Mouse (Mus musculus): ENCODE data around the gene Ankrd52.

The Ankrd52 gene

DNA sequence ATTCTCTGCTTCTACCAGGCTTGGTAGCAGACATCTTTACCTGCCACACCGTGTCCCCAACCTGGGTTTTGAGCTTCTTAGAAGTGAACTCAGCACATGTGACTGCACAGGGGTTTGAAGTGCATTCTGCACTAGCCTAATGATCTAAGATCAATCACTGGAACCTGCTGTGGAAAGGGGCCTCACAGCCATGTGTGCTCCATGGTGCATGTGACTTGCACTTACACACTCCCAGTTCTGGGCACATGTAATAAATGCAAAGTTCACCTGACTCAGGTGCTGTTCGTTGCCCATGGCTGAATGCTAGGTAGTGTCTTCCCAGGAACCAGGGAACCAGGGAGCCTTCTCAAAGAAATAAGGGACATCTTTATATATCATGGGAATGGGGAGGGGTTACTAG is 56.5 kb downstream of the Ankrd52 start:
- POLR2A ChIA-PET, result interaction anchor here in 1 of 4 experiments (0.7 kb wide), 1 partner anchor 14 kb away, joined by 5 read pairs; no protein-coding TSS in a partner anchor
- CTCF ChIA-PET, result no interaction called here

DNA sequence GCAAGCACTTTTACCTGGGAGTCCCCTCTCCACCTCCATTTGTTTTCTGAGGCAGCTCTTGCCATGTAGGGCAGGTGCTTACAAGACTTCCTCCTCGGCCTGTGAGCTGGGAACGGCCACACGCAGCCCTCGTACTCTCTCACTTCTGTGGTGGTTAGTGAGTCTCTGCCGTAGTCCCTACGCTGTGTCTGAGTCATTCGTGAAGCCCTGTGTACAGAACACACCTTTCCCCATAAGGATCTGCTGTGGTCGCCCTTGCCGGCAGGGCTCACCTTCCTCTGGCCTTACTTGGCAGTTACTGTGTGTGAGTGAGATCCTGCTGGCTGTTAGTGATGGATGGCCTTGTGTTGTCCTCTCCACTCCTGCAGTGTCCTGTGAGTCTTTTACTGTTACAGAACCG is 57.8 kb downstream of the Ankrd52 start:
- ChIA-PET CTCF (interaction anchor here in 1 of 4 experiments (0.6 kb wide), 2 partner anchors 77 to 306 kb away, joined by 4 read pairs; no protein-coding TSS in a partner anchor), POLR2A (interaction anchor here in 1 of 4 experiments (0.8 kb wide), 1 partner anchor 24 kb away, joined by 3 read pairs; the partner anchor contains the start of genes Nabp2 and Rnf41)

DNA sequence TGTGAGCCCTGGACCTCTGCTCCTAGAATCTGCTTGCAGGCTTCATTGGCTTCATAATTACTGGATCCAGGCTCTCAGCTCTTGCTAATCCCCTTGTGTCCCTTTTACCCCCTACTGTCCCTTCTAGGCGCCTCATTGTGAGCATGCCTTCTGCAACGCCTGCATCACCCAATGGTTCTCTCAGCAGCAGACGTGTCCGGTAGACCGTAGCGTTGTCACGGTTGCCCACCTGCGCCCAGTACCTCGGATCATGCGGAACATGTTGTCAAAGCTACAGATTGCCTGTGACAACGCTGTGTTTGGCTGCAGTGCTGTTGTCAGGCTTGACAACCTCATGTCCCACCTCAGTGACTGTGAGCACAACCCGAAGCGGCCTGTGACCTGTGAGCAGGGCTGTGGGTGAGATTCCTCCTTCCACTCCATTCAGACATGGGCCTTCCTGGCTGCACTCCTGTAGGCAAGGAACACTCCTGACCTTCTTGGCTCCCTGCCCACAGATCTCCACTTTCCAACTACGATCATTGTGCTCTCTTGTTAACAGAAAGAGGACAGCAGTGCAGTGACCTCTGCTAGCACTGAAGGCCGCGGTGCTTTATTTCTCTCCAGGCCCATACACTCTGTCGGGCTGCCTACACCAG is 58.4 kb downstream of the Ankrd52 start:
- ChIA-PET CTCF (interaction anchor here in 2 of 4 experiments (0.6 kb wide), 2 partner anchors 305 to 498 kb away, joined by 4 to 5 read pairs; no protein-coding TSS in a partner anchor), POLR2A (interaction anchor here in 1 of 4 experiments (0.8 kb wide), 1 partner anchor 24 kb away, joined by 3 read pairs; the partner anchor contains the start of genes Nabp2 and Rnf41)

DNA sequence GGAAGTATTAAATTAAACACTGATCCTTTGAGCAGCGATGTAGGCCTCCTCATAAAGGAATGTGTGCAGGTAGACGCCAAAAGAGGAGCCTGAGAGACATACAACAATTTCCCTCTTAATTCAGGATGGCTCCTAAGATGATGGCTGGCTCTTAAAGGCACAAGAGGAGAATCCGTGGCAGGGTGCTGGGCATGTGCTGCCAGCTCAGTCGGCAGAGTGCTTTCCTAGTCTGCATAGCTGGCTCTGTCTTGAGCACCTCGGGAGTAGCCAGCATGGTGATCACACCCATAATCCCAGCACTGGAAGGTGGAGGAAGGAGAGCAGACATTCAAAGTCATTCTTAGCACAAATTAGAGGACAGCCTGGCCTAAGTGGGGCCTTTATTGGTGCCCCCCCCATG is 59.0 kb downstream of the Ankrd52 start:
- CTCF ChIA-PET, result interaction anchor here in 1 of 4 experiments (0.6 kb wide), 1 partner anchor 498 kb away, joined by 5 read pairs; no protein-coding TSS in a partner anchor
- POLR2A ChIA-PET, result interaction anchor here in 1 of 4 experiments (0.7 kb wide), 1 partner anchor 24 kb away, joined by 3 read pairs; the partner anchor contains the start of genes Nabp2 and Rnf41

DNA sequence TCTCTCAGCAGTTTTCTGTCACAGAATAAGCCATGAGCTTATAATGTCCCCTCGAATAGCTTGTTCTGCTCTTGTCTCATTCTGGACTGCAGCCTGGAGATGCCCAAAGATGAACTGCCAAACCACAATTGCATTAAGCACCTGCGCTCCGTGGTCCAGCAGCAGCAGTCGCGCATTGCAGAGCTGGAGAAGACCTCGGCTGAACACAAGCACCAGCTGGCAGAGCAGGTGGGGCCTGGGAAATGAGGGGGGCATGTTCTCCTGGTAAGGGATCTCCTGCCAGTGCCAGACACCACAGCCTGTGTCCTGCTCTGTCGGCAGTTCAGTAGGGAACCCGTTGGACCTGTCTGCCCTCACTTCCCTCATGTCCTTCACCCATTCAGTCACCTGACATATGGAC is 59.5 kb downstream of the Ankrd52 start:
- POLR2A ChIA-PET, result interaction anchor here in 1 of 4 experiments (0.7 kb wide), 1 partner anchor 25 kb away, joined by 3 read pairs; the partner anchor contains the start of genes Nabp2 and Rnf41
- CTCF ChIA-PET, result no interaction called here

DNA sequence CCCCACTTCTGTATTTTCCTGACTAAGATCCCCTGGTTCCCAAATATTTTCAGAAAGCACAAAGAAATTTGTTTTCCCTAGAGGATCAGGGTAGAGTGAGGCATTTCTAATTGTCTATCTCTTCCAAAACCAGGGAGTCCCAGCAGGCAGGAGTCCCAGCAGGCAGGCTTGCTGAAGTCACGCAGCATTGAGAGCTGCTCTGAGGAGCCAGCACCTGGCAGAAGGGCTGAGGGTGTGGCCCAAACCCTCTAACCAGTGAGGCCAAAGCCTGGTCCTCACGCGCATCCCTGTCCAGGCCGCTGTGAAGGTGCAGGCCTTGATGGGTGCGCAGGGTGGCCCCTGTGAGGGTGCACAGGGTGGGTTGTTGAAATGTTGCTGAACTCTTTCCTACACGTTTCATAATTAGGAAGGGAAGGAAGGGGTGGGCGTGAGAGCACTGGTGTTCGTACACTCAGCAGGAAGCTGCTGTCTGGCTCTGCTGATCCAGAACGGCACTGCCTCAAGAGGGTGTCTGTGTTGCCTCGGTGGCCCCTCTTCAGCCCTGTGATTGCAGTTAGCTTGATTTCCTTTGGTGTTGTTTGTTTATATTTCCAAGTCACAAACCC is 61.9 kb downstream of the Ankrd52 start:
- ChIA-PET POLR2A (interaction anchor here in 3 of 4 experiments (0.6 to 1.9 kb wide), 10 partner anchors 8 to 817 kb away, joined by 3 to 5 read pairs (median 3); partner anchors contain the start of genes Cnpy2 (in 2 of the 3), Nabp2 (in 1 of the 3) and Rnf41 (in 1 of the 3)), CTCF (interaction anchor here in 3 of 4 experiments (0.6 to 2.7 kb wide), 4 partner anchors 10 to 95 kb away, joined by 4 to 14 read pairs (median 8); no protein-coding TSS in a partner anchor)

DNA sequence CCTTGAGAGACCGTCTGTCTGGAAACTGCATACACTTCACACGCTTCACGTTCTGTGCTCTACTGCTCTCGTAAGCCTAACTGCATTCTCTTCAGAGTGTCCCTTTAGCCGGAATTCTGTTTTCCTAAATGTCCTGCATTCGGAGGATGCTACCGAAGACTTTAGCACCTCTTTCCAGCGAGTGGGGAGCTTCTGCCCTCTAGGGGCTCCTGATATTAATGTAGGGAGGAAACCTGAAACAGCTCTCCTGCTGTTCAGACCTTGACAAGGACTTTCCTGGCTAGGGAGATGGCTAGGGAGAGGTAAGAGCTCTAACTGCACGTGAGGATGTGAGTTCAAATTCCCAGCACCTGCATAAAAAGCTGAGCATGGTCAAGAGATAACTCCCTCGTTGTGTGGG is 63.5 kb downstream of the Ankrd52 start:
- ChIA-PET CTCF (interaction anchor here (0.6 to 2.7 kb wide), 27 partner anchors 9 to 333 kb away, joined by 3 to 11 read pairs (median 4); partner anchors contain the start of genes Nabp2 (in 3 of the 4), Rnf41 (in 3 of the 4) and Ankrd52 (in 2 of the 4)), POLR2A (interaction anchor here (0.7 to 2.7 kb wide), 28 partner anchors 9 to 405 kb away, joined by 3 to 19 read pairs (median 4); partner anchors contain the start of genes Nabp2 (in 3 of the 4), Rnf41 (in 3 of the 4), Cs (in 1 of the 4) and Esyt1 (in 1 of the 4))

DNA sequence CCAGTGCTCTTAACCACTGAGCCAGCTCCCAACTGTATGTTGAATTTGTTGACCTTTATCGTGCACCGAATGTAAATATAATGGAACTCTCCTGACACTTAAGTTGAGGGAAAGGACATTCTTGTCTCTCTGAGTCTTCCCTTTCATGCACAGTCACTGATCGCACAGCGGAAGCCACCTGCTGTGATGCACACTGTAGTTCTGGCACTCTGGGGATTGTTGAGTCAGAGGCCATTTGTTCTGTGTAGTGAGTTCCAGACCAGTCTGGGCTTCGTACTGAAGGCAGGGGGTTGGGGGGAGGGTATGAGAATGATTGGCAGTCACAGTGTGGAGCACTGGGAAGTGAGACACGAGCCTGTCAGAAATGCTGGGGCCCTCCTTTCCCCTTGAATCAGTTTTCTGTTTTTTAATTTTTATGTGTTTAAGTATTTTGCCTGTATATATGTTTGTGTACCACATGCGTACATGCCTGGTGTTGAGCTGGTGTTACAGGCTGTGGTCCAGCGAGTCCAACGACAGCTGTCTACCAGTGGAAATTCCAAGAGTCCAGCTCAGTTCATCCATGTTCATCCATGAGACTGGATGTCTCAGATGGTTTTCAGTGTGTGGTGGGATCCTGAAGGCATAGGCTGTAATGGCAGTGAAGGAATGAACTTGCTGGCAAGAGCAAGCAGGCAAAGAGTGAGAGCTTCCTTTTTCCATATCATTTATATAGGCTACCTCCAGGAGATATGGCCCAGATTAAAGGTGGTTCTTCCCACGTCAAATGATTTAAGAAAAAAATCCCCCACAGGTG is 64.6 kb downstream of the Ankrd52 start:
- ChIA-PET POLR2A (interaction anchor here (0.6 to 2.7 kb wide), 16 partner anchors 10 to 482 kb away, joined by 3 to 19 read pairs (median 4); partner anchors contain the start of genes Nabp2 (in 2 of the 4), Rnf41 (in 2 of the 4), Ankrd52 (in 1 of the 4) and Bloc1s1 (in 1 of the 4)), CTCF (interaction anchor here in 3 of 4 experiments (0.6 to 2.7 kb wide), 14 partner anchors 7 to 191 kb away, joined by 3 to 11 read pairs (median 4); partner anchors contain the start of genes Ankrd52 (in 2 of the 3), Nabp2 (in 1 of the 3) and Rnf41 (in 1 of the 3))

DNA sequence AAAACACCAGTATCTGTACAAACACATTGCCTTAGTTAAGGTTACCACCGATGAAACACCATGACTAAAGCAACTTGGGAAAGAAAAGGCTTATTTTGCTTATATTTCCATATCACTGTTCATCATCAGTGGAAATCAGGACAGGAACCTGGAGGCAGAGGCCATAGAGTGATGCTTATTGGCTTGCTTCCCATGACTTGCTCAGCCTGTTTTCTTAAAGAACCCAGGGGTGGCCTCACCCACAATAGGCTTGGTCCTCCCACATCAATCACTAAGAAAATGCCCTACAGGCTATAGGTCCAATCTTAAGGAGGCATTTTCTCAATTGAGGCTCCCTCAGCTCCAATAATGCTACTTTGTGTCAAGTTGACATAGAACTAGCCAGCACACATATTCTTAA is 65.8 kb downstream of the Ankrd52 start:
- CTCF ChIA-PET, result no interaction called here

DNA sequence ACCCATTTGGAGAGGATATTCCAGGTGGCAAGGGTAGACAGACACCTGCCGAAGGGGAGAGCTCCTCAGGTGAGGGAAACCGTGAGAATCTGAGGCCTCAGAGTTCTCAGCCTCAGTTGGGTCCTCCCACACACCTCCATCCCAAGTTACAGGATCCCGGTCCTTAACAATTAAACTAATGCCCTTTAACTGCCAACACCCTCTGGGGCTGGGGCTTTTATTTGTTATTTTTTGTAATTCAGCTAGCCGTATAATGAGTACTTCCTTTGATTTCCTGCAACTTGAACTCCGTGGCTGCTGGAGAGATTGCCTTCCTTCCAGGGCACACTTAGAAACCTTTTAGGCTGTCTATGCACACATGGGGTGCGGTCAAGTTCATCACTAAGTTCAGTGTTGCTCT is 67.4 kb downstream of the Ankrd52 start:
- CTCF ChIA-PET, result no interaction called here
- POLR2A ChIA-PET, result no interaction called here

More for the DNA sequence above, 65.8 kb downstream of the Ankrd52 start:
- POLR2A ChIA-PET, result interaction anchor here in 1 of 4 experiments (0.6 kb wide), 1 partner anchor 10 kb away, joined by 3 read pairs; no protein-coding TSS in a partner anchor

DNA sequence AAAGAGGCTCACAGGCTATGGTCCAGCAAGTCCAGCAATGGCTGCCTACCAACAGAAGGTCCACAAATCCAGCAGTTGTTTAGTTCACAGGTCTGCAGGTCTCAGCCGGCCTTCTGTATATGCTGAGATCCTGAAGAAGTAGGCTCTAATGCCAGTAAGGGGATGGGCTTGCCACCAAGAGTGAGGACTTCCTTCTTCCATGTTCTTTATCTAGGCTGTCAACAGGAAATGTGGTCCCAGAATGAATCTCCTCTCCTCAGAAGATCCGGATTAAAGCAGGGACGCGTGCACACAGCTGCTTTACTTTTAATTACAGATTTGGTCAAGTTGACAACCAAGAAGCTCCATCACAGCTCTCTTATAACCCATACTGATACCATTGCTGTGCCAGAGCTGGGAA is 68.5 kb downstream of the Ankrd52 start:
- ChIA-PET CTCF (no interaction called here), POLR2A (interaction anchor here in 1 of 4 experiments (0.6 to 1.2 kb wide), 3 partner anchors 14 to 71 kb away, joined by 3 to 5 read pairs (median 3); partner anchors contain the start of genes Nabp2 and Rnf41)

DNA sequence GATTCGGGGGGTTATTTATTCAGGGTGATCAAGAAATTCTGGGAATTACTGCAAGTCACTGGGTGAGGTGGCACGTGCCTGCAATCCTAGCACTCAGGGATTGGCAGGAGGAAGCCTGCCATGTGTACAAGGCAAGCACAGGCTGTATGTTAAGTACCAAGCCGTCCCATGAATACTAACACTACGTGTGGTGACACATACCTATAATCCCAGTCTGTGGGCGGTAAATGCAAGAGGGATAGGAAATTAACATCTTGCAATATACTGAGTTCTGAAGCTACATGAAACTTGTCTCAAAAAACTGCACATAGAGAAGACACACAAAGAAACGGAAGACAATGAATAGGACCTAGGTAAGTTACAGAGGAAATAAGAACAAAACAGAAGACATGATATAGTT is 74.1 kb downstream of the Ankrd52 start:
- POLR2A ChIA-PET, result interaction anchor here in 3 of 4 experiments (0.7 to 1.6 kb wide), 6 partner anchors 9 to 157 kb away, joined by 3 to 10 read pairs (median 4); partner anchors contain the start of genes Ankrd52 (in 1 of the 3), Nabp2 (in 1 of the 3) and Rnf41 (in 1 of the 3)
- CTCF ChIA-PET, result interaction anchor here in 2 of 4 experiments (0.7 to 1.0 kb wide), 3 partner anchors 10 to 645 kb away, joined by 3 to 6 read pairs (median 3); no protein-coding TSS in a partner anchor

DNA sequence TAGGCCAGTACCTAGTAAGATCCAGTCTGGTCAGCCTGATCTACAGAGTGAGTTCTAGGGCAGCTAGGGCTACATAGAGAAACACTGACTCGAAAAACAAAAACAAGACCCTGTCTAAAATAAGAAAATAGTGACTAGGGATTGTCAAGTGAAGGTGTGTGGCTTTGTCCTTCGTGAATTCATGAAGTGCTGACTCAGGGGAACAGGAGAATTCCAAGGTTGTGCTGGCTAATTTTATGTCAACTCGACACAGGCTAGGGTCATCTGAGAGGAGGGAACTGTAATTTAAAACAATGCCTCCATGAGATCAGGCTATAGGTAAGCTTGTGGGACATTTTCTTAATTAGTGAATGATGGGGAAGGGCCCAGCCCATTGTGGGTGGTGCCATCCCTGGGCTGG is 77.6 kb downstream of the Ankrd52 start:
- ChIA-PET CTCF (interaction anchor here (0.6 to 1.6 kb wide), 14 partner anchors 15 to 171 kb away, joined by 3 to 7 read pairs (median 4); partner anchors contain the start of genes Nabp2 (in 2 of the 4) and Rnf41 (in 2 of the 4)), POLR2A (interaction anchor here in 3 of 4 experiments (0.8 to 1.8 kb wide), 8 partner anchors 8 to 80 kb away, joined by 3 to 6 read pairs (median 3); partner anchors contain the start of genes Nabp2 (in 2 of the 3), Rnf41 (in 2 of the 3) and Ankrd52 (in 1 of the 3))

DNA sequence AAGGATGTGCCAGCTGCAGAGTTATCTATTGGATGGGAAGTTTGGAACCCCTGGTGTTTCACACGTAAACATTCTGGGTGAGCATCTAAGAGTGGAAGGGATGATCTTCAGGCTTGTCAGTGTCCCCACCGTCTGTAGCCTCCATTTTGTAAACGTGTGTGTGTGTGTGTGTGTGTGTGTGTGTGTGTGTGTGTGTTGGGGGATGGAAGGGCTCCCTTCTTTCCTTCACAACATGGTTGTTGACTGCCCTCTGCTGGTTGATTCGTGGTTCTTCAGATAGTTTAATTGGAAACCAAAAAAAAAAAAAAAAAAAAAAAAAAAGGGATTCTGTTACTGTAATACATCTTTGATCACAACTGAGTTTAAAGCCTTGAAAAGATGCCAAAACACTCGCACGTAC is 78.4 kb downstream of the Ankrd52 start:
- ChIA-PET POLR2A (interaction anchor here in 3 of 4 experiments (0.9 to 1.5 kb wide), 6 partner anchors 13 to 81 kb away, joined by 3 to 6 read pairs (median 4); partner anchors contain the start of genes Nabp2 (in 2 of the 3), Rnf41 (in 2 of the 3) and Ankrd52 (in 1 of the 3)), CTCF (interaction anchor here (0.6 to 1.6 kb wide), 10 partner anchors 16 to 172 kb away, joined by 3 to 5 read pairs (median 5); partner anchors contain the start of genes Nabp2 (in 2 of the 4) and Rnf41 (in 2 of the 4))

DNA sequence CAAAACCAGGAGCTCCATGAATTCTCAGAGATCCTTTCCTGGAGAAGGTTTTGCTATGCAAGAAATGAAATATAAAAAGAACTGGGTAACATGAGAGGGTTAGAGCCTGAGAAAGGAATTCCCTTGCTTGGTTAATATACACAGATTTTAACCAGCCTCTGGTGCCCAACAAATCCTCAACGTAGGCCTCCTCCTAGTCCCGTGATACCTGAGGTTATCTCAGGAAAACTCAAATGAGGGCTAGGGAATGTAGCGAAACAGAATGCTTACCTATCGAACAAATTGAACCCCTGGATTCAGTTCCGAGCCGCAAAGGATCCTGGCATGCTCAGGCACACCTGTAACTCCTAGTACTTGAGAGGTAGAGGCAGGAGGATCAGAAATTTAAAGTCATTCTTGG is 80.8 kb downstream of the Ankrd52 start:
- CTCF ChIA-PET, result interaction anchor here in 2 of 4 experiments (0.6 to 1.5 kb wide), 5 partner anchors 17 to 276 kb away, joined by 3 read pairs; no protein-coding TSS in a partner anchor
- POLR2A ChIA-PET, result interaction anchor here in 3 of 4 experiments (0.6 to 4.9 kb wide), 9 partner anchors 16 to 348 kb away, joined by 3 to 31 read pairs (median 4); partner anchors contain the start of genes Coq10a (in 1 of the 3) and Erbb3 (in 1 of the 3)
